Mouse (Mus musculus): ENCODE results near the gene Vmn2r59. TPM values are rescaled to one million over a fixed set of nuclear protein-coding genes. Genes with fewer than 3 reads are reported as not detected.
"Not testable (repeated sequence)": the region's sequence is repeated elsewhere in the genome, so short reads cannot be mapped to it uniquely, and the experiment has no call there.

Gene Vmn2r59
- not detected in 2 replicates for polyA plus RNA-seq (2016; fragmentation: Nextera tagmentation; extraction: Ambion mirVana)

GRCm38 (mm10) chr7:42058923-42059322 is at the start of gene Vmn2r59:
Gene Vmn2r59 (minus strand): TSS chr7:42059023.
- no peaks in the 10 kb centered on the region for H3K9me3 ChIP-seq
- ATAC-seq (ENCODE audit: insufficient number of reproducible peaks, insufficient read depth, low FRiP score, low TSS enrichment) = no peak
- no peak within 1 kb of the TSS for H3K9ac ChIP-seq
- H3K4me3 ChIP-seq = no peak within 1 kb of the TSS
- no peaks in the 10 kb centered on the region for H3K27me3 ChIP-seq
- no peak within 1 kb of the TSS for H3K4me2 ChIP-seq (replicated peaks)
- no peak within 1 kb of the TSS for H3K27ac ChIP-seq
- H3K36me3 ChIP-seq = no peaks in the 10 kb centered on the region
- no peaks in the 10 kb centered on the region for H3K4me1 ChIP-seq

DNA sequence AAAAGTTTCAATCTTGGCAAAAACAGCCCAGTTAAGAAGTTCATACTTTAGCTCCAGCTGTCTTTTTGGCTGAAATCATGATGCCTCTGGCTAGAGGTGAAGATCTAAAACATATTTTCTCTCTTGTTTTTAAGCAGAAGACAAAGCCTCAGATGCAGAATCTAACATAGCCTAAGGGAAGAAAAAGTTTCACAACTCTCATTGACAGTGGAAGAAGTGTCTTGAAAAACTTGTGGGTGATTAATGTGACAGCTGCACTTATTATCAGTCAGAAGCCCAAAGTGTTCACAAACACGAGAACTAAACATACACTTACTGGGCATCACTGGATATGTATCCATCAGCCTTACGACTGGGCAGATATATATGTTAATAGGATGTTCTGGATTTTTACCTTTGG is 48.6 kb upstream of the Vmn2r59 start, which contains the start of gene Vmn2r60:
Gene Vmn2r60 (plus strand): TSS at position 301 of the 400 bp plus-strand sequence.
- Histone ChIP-seq H3K27me3 (no peaks in the 10 kb centered on the region), H3K9me3 (peaks cover 10% of the 10 kb centered on the region; the same call in 1 of the 2 replicates), H3K4me1 (no peaks in the 10 kb centered on the region), H3K9ac (no peak within 1 kb of the TSS), H3K4me3 (no peak within 1 kb of the TSS), H3K36me3 (no peaks in the 10 kb centered on the region), H3K4me2 (replicated peaks) (no peak within 1 kb of the TSS), H3K27ac (no peak within 1 kb of the TSS)
- 77% methylated on average over 2 of the region's 2 CpGs for WGBS
- ATAC-seq (ENCODE audit: insufficient number of reproducible peaks, insufficient read depth, low FRiP score, low TSS enrichment) = no peak

- H3K4me3 ChIP-seq; H3K36me3 ChIP-seq; H3K27ac ChIP-seq; H3K4me2 ChIP-seq (replicated peaks); H3K9ac ChIP-seq; H3K27me3 ChIP-seq; ATAC-seq (ENCODE audit: insufficient number of reproducible peaks, insufficient read depth, low FRiP score, low TSS enrichment); H3K4me1 ChIP-seq: not testable (repeated sequence)
- peaks cover 13% of the 10 kb centered on the region; the same call in 1 of the 2 replicates for H3K9me3 ChIP-seq
- WGBS = 79% methylated on average over 14 of the region's 14 CpGs
Observed at GRCm38 (mm10) chr7:42107061-42107460, 48.2 kb upstream of the Vmn2r59 start.

Other genes starting within 250 kb of the Vmn2r59 start
- gene Vmn2r58, start 186.3 kb downstream of the Vmn2r59 start, polyA plus RNA-seq (2016; fragmentation: Nextera tagmentation; extraction: Ambion mirVana) = not detected in 2 replicates
- gene Vmn2r60, start 48.7 kb upstream of the Vmn2r59 start, polyA plus RNA-seq (2016; fragmentation: Nextera tagmentation; extraction: Ambion mirVana) = not detected in 2 replicates
- not detected in 2 replicates for gene Vmn2r61, start 201.0 kb upstream of the Vmn2r59 start, polyA plus RNA-seq (2016; fragmentation: Nextera tagmentation; extraction: Ambion mirVana)